Mouse (Mus musculus) kidney, adult 2 months (tissue): ENCODE results near the gene Cacna1c.

ENCODE experiments used
- CTCF ChIP-seq: fragments of 200-500 bp; conservative IDR thresholded peaks from 2 replicates; pipeline ENCODE4 v1.5.1; 2011; ENCODE audit warnings: low read depth, mild to moderate bottlenecking, control low read depth, low read length, moderate library complexity, mixed read lengths; ENCODE audit not compliant: insufficient read depth, insufficient read length
- POLR2A ChIP-seq: fragments of 200-500 bp; IDR thresholded peaks from one replicate; pipeline ENCODE4 v1.6.1; 2011; ENCODE audit warnings: low read depth, low read length, control low read depth

- TF ChIP-seq POLR2A (no peak), CTCF (no peak)
Observed at GRCm38 (mm10) chr6:118963283-118963682, 232.9 kb downstream of the Cacna1c start.
